Comparison of ENCODE assay signal across 7 mouse cellular contexts in genomic region chr10:43900883-43901570, GRCm38 (mm10). TPM values are rescaled to one million over a fixed set of nuclear protein-coding genes. Genes with fewer than 3 reads are reported as not detected.
DNase-seq lines count a peak whose midpoint lies in the region; ATAC-seq and TF ChIP-seq lines count a peak whose summit lies in the region.

No protein-coding gene starts in this region.

- no peak for DNase-seq in thymus, adult 2 months
- no peak for DNase-seq in thymus, postnatal 36 days
- DNase-seq in hindlimb bud, embryonic 11.5 days (ENCODE audit: extremely low spot score, low read depth, low spot score): peak; percentile 30
- peak; percentile 71 for DNase-seq in midbrain, embryonic 14.5 days
- DNase-seq in embryo, embryonic 10.5 days (ENCODE audit: low spot score): no peak
- DNase-seq in kidney, postnatal 25 days: no peak

- peaks cover 6% of the 10 kb centered on the region; the same call in 1 of the 2 replicates for H3K4me1 ChIP-seq in thymus, adult 2 months (replicated peaks; ENCODE audit: control insufficient read depth, insufficient read depth, low read length)
- peaks cover 9% of the 10 kb centered on the region for H3K4me1 ChIP-seq in embryonic facial prominence, embryonic 13.5 days
- peaks cover 13% of the 10 kb centered on the region; the same call in 1 of the 2 replicates for H3K4me1 ChIP-seq in midbrain, embryonic 14.5 days (ENCODE audit: control insufficient read depth, insufficient read depth, low read length)

- ATAC-seq in embryonic facial prominence, embryonic 13.5 days (ENCODE audit: insufficient number of reproducible peaks, insufficient read depth, low FRiP score, low TSS enrichment, low read depth): no peak; the same call in 1 of the 2 replicates
- ATAC-seq in midbrain, embryonic 14.5 days (ENCODE audit: low FRiP score, low TSS enrichment): peak; percentile 73; the same call in 1 of the 2 replicates

- no peak overlapping the region for H3K27ac ChIP-seq in thymus, adult 2 months (ENCODE audit: control insufficient read depth, insufficient read depth, low read length)
- H3K27ac ChIP-seq in embryonic facial prominence, embryonic 13.5 days: peak overlapping the region; percentile 62; the same call in 1 of the 2 replicates
- H3K27ac ChIP-seq in midbrain, embryonic 14.5 days (replicated peaks; ENCODE audit: low read depth, low read length): peak overlapping the region; percentile 76

- no peaks in the 10 kb centered on the region for H3K27me3 ChIP-seq in thymus, adult 2 months (ENCODE audit: control insufficient read depth, insufficient read depth, low read length)
- H3K27me3 ChIP-seq in embryonic facial prominence, embryonic 13.5 days: no peaks in the 10 kb centered on the region
- H3K27me3 ChIP-seq in midbrain, embryonic 14.5 days (ENCODE audit: control insufficient read depth, insufficient read depth, low read length): no peaks in the 10 kb centered on the region

- TF ChIP-seq CTCF in thymus, adult 2 months (IDR thresholded peaks at IDR 0.05; ENCODE audit: borderline replicate concordance, control insufficient read depth, extremely low read depth, insufficient read depth, low read length, poor library complexity): no peak

- no peaks in the 10 kb centered on the region for H3K9me3 ChIP-seq in embryonic facial prominence, embryonic 13.5 days
- no peaks in the 10 kb centered on the region for H3K9me3 ChIP-seq in midbrain, embryonic 14.5 days (ENCODE audit: control insufficient read depth, low read length)

- H3K4me3 ChIP-seq in thymus, adult 2 months (ENCODE audit: control insufficient read depth, insufficient read depth, low read length): peak overlapping the region; percentile 77
- H3K4me3 ChIP-seq in embryonic facial prominence, embryonic 13.5 days: peak overlapping the region; percentile 80
- H3K4me3 ChIP-seq in midbrain, embryonic 14.5 days (replicated peaks; ENCODE audit: low read depth, low read length): peak overlapping the region; percentile 76

- TF ChIP-seq POLR2A in thymus, adult 2 months (IDR thresholded peaks at IDR 0.05; ENCODE audit: control insufficient read depth, extremely low read depth, insufficient read depth, low read length, poor library complexity): no peak

- H3K9ac ChIP-seq in embryonic facial prominence, embryonic 13.5 days: peak overlapping the region; percentile 76
- peak overlapping the region; percentile 74 for H3K9ac ChIP-seq in midbrain, embryonic 14.5 days (replicated peaks; ENCODE audit: low read length)

- WGBS in thymus, adult 2 months: 5% methylated on average over 30 of the region's 30 CpGs
- WGBS in embryonic facial prominence, embryonic 13.5 days: 7% methylated on average over 30 of the region's 30 CpGs
- 7% methylated on average over 29 of the region's 30 CpGs for WGBS in midbrain, embryonic 14.5 days

- peak overlapping the region; percentile 77 for H3K4me2 ChIP-seq in embryonic facial prominence, embryonic 13.5 days
- H3K4me2 ChIP-seq in midbrain, embryonic 14.5 days (ENCODE audit: low read length): peak overlapping the region; percentile 66

- no peaks in the 10 kb centered on the region for H3K36me3 ChIP-seq in thymus, adult 2 months (ENCODE audit: control insufficient read depth, insufficient read depth, low read length)
- H3K36me3 ChIP-seq in embryonic facial prominence, embryonic 13.5 days: no peaks in the 10 kb centered on the region
- peaks cover 1% of the 10 kb centered on the region; the same call in 1 of the 2 replicates for H3K36me3 ChIP-seq in midbrain, embryonic 14.5 days (ENCODE audit: control insufficient read depth, insufficient read depth, low read length)

RNA-seq across cellular contexts. Expression of gene Qrsl1, which starts 0.5 kb away (rescaled TPM):
- 14.0 and 14.9 TPM in 2 replicates for polyA plus RNA-seq in thymus, adult 2 months (2012; rRNA removed)
- polyA plus RNA-seq in embryonic facial prominence, embryonic 13.5 days (2015; fragmentation: Nextera tagmentation; extraction: Ambion mirVana): 21.2 and 24.2 TPM in 2 replicates
- polyA plus RNA-seq in midbrain, embryonic 14.5 days (2014; fragmentation: Nextera tagmentation; extraction: Ambion mirVana): 24.2 and 24.8 TPM in 2 replicates

RNA-seq across cellular contexts. Expression of gene Rtn4ip1, which starts 0.6 kb away (rescaled TPM):
- polyA plus RNA-seq in thymus, adult 2 months (2012; rRNA removed): 10.2 and 10.7 TPM in 2 replicates
- polyA plus RNA-seq in embryonic facial prominence, embryonic 13.5 days (2015; fragmentation: Nextera tagmentation; extraction: Ambion mirVana): 15.3 and 16.9 TPM in 2 replicates
- 11.3 and 16.2 TPM in 2 replicates for polyA plus RNA-seq in midbrain, embryonic 14.5 days (2014; fragmentation: Nextera tagmentation; extraction: Ambion mirVana)

Comparison
In these comparisons a context has a peak if more than half of its experiments do, and no peak if none do; other contexts are left out.
1. DNase-seq: peak in hindlimb bud, embryonic 11.5 days (single experiment) and midbrain, embryonic 14.5 days (single experiment); none in thymus, adult 2 months (single experiment), thymus, postnatal 36 days (0 of 2), embryo, embryonic 10.5 days (single experiment) and kidney, postnatal 25 days (0 of 2).
2. Peak in every context shown above with its lines, with median percentiles within 50 percentile points of each other: H3K4me3 ChIP-seq.